Mouse (Mus musculus): Measurements from ENCODE around the gene Cit. TPM values are rescaled to one million over a fixed set of nuclear protein-coding genes. Genes with fewer than 3 reads are reported as not detected.
A peak's percentile ranks its signal among the peaks of the same experiment; 100 is the strongest.

The Cit gene
- polyA plus RNA-seq, 1 experiment from 2014 or later = 17.7 TPM

- no peak overlapping the region for H3K4me3 ChIP-seq
- H3K9ac ChIP-seq = no peak overlapping the region
- no peak overlapping the region for H3K27ac ChIP-seq
- H3K9me3 ChIP-seq = no peaks in the 10 kb centered on the region
- H3K4me1 ChIP-seq (replicated peaks) = peaks cover 7% of the 10 kb centered on the region; the same call in 1 of the 2 replicates
- ATAC-seq (ENCODE audit: low FRiP score) = no peak
- H3K27me3 ChIP-seq = no peaks in the 10 kb centered on the region
- peaks cover 2% of the 10 kb centered on the region; the same call in 1 of the 2 replicates for H3K36me3 ChIP-seq
- WGBS = 85% methylated on average over 12 of the region's 12 CpGs
- H3K4me2 ChIP-seq = no peak overlapping the region
Measured at GRCm38 (mm10) chr5:115854370-115854769, 9.3 kb downstream of the Cit start.

DNA sequence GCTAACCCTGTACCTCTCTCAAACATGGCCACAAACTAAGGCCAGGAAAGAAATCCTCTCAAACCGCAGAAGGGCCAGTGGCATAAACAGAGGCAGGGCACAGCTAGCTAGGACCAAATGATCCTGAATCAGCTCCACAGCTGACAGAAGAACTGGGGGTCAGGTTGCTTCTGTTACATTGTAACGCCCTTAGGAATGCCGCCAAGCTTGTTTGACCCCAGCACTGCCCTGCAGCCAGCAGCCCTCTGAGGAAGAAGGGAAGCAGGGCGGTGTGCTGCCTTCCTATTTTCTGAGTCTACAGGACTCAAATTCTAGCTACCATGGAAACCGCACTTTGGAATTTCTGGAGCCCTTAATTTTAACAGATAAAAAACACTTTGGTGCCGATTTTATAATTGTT, 13.6 kb downstream of the Cit start:
- no peaks in the 10 kb centered on the region for H3K9me3 ChIP-seq
- H3K4me2 ChIP-seq = no peak overlapping the region
- H3K9ac ChIP-seq = no peak overlapping the region
- ATAC-seq (ENCODE audit: low FRiP score) = no peak
- H3K36me3 ChIP-seq = peaks cover 2% of the 10 kb centered on the region; the same call in 1 of the 2 replicates
- H3K4me1 ChIP-seq (replicated peaks) = peaks cover 14% of the 10 kb centered on the region
- no peak overlapping the region for H3K27ac ChIP-seq
- WGBS = 60% methylated on average over 6 of the region's 6 CpGs
- no peaks in the 10 kb centered on the region for H3K27me3 ChIP-seq
- no peak overlapping the region for H3K4me3 ChIP-seq

DNA sequence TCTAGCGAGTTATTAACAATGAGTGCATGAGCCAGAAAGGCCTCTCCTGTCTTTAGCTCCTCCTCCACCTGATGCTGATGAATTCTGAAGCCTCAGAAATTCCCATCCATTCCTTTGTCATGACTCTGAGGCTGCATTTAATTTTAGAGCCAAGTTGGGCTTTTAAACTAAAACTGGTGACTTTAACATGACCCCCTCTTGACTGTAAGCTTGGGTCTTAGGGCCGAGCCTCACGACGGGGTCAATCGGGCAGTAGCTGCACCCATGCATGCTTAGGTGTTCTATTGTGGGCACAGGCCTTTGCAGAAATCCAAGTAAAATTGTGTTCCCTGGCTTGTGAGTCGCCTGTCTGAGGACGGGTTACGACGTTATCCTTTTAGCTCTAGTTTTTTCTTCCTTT, 14.4 kb downstream of the Cit start:
- peaks cover 2% of the 10 kb centered on the region; the same call in 1 of the 2 replicates for H3K36me3 ChIP-seq
- H3K27me3 ChIP-seq = no peaks in the 10 kb centered on the region
- no peak overlapping the region for H3K9ac ChIP-seq
- ATAC-seq (ENCODE audit: low FRiP score) = no peak
- no peaks in the 10 kb centered on the region for H3K9me3 ChIP-seq
- H3K4me1 ChIP-seq (replicated peaks) = peaks cover 14% of the 10 kb centered on the region
- peak overlapping the region; percentile 32; the same call in 1 of the 2 replicates for H3K27ac ChIP-seq
- no peak overlapping the region for H3K4me2 ChIP-seq
- 85% methylated on average over 9 of the region's 9 CpGs for WGBS
- H3K4me3 ChIP-seq = no peak overlapping the region

- H3K9ac ChIP-seq = no peak overlapping the region
- H3K4me3 ChIP-seq = no peak overlapping the region
- no peaks in the 10 kb centered on the region for H3K9me3 ChIP-seq
- H3K27me3 ChIP-seq = no peaks in the 10 kb centered on the region
- no peaks in the 10 kb centered on the region for H3K36me3 ChIP-seq
- peaks cover 14% of the 10 kb centered on the region for H3K4me1 ChIP-seq (replicated peaks)
- ATAC-seq (ENCODE audit: low FRiP score) = no peak
- WGBS = 93% methylated on average over 10 of the region's 10 CpGs
- H3K4me2 ChIP-seq = no peak overlapping the region
- H3K27ac ChIP-seq = no peak overlapping the region
Measured at GRCm38 (mm10) chr5:115861991-115862390, 16.9 kb downstream of the Cit start.

- 94% methylated on average over 10 of the region's 10 CpGs for WGBS
- no peak for ATAC-seq (ENCODE audit: low FRiP score)
- Histone ChIP-seq H3K4me1 (replicated peaks) (peaks cover 14% of the 10 kb centered on the region), H3K4me2 (no peak overlapping the region), H3K27me3 (no peaks in the 10 kb centered on the region), H3K9ac (no peak overlapping the region), H3K36me3 (no peaks in the 10 kb centered on the region), H3K9me3 (no peaks in the 10 kb centered on the region), H3K4me3 (no peak overlapping the region), H3K27ac (no peak overlapping the region)
Measured at GRCm38 (mm10) chr5:115862439-115862838, 17.4 kb downstream of the Cit start.

DNA sequence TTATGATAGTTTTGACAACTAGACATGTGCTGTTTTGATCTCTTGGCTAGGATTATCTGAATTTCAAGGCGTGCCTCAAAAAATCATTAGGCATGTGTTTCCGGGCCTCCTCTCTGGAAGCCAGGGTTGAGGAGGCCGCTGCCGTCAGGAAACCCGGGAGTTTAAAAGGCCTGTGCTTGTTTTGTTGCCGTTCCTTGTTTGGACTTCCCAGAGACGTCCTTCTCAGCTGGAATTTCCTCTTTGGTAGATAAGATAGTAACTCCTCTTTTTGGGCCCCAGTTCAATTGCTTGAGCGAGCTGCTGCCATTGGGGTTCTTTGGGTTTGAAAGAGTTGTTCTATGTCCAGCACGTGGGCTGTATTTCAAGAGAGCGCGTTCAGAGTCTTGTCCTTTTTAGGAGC, 21.2 kb downstream of the Cit start:
- H3K9me3 ChIP-seq = no peaks in the 10 kb centered on the region
- H3K4me3 ChIP-seq = no peak overlapping the region
- no peaks in the 10 kb centered on the region for H3K27me3 ChIP-seq
- no peak for ATAC-seq (ENCODE audit: low FRiP score)
- peaks cover 9% of the 10 kb centered on the region for H3K4me1 ChIP-seq (replicated peaks)
- H3K9ac ChIP-seq = no peak overlapping the region
- 82% methylated on average over 11 of the region's 11 CpGs for WGBS
- no peak overlapping the region for H3K4me2 ChIP-seq
- no peak overlapping the region for H3K27ac ChIP-seq
- H3K36me3 ChIP-seq = no peaks in the 10 kb centered on the region

- no peaks in the 10 kb centered on the region for H3K36me3 ChIP-seq
- WGBS = 58% methylated on average over 12 of the region's 12 CpGs
- ATAC-seq (ENCODE audit: low FRiP score) = no peak
- H3K4me2 ChIP-seq = no peak overlapping the region
- no peaks in the 10 kb centered on the region for H3K27me3 ChIP-seq
- H3K4me3 ChIP-seq = no peak overlapping the region
- peaks cover 9% of the 10 kb centered on the region for H3K4me1 ChIP-seq (replicated peaks)
- peak overlapping the region; percentile 14; the same call in 1 of the 2 replicates for H3K27ac ChIP-seq
- no peak overlapping the region for H3K9ac ChIP-seq
- H3K9me3 ChIP-seq = no peaks in the 10 kb centered on the region
Measured at GRCm38 (mm10) chr5:115868540-115868939, 23.5 kb downstream of the Cit start.

- Histone ChIP-seq H3K4me2 (no peak overlapping the region), H3K27me3 (no peaks in the 10 kb centered on the region), H3K4me1 (replicated peaks) (peaks cover 9% of the 10 kb centered on the region), H3K4me3 (no peak overlapping the region), H3K9me3 (no peaks in the 10 kb centered on the region), H3K36me3 (no peaks in the 10 kb centered on the region), H3K9ac (no peak overlapping the region), H3K27ac (0 out of 2 replicates have a peak overlapping the region, but pooled peaks have one; percentile 14)
- no peak for ATAC-seq (ENCODE audit: low FRiP score)
- 81% methylated on average over 15 of the region's 15 CpGs for WGBS
Measured at GRCm38 (mm10) chr5:115869198-115869597, 24.1 kb downstream of the Cit start.

- WGBS = 96% methylated on average over 10 of the region's 10 CpGs
- no peak overlapping the region for H3K9ac ChIP-seq
- H3K36me3 ChIP-seq = no peaks in the 10 kb centered on the region
- no peaks in the 10 kb centered on the region for H3K9me3 ChIP-seq
- H3K27ac ChIP-seq = no peak overlapping the region
- H3K4me3 ChIP-seq = no peak overlapping the region
- peaks cover 9% of the 10 kb centered on the region for H3K4me1 ChIP-seq (replicated peaks)
- H3K4me2 ChIP-seq = no peak overlapping the region
- H3K27me3 ChIP-seq = no peaks in the 10 kb centered on the region
- no peak for ATAC-seq (ENCODE audit: low FRiP score)
Measured at GRCm38 (mm10) chr5:115871153-115871552, 26.1 kb downstream of the Cit start.

- H3K4me2 ChIP-seq = no peak overlapping the region
- H3K36me3 ChIP-seq = no peaks in the 10 kb centered on the region
- H3K9ac ChIP-seq = no peak overlapping the region
- no peak for ATAC-seq (ENCODE audit: low FRiP score)
- 94% methylated on average over 11 of the region's 11 CpGs for WGBS
- H3K4me3 ChIP-seq = no peak overlapping the region
- H3K27ac ChIP-seq = no peak overlapping the region
- H3K4me1 ChIP-seq (replicated peaks) = peaks cover 9% of the 10 kb centered on the region
- H3K9me3 ChIP-seq = no peaks in the 10 kb centered on the region
- H3K27me3 ChIP-seq = no peaks in the 10 kb centered on the region
Measured at GRCm38 (mm10) chr5:115872106-115872505, 27.0 kb downstream of the Cit start.

GRCm38 (mm10) chr5:115872956-115873355, 27.9 kb downstream of the Cit start:
- Histone ChIP-seq H3K36me3 (no peaks in the 10 kb centered on the region), H3K27me3 (no peaks in the 10 kb centered on the region), H3K4me2 (no peak overlapping the region), H3K9ac (no peak overlapping the region), H3K4me1 (replicated peaks) (peaks cover 9% of the 10 kb centered on the region), H3K27ac (no peak overlapping the region), H3K9me3 (no peaks in the 10 kb centered on the region), H3K4me3 (no peak overlapping the region)
- no peak for ATAC-seq (ENCODE audit: low FRiP score)
- 86% methylated on average over 4 of the region's 4 CpGs for WGBS

DNA sequence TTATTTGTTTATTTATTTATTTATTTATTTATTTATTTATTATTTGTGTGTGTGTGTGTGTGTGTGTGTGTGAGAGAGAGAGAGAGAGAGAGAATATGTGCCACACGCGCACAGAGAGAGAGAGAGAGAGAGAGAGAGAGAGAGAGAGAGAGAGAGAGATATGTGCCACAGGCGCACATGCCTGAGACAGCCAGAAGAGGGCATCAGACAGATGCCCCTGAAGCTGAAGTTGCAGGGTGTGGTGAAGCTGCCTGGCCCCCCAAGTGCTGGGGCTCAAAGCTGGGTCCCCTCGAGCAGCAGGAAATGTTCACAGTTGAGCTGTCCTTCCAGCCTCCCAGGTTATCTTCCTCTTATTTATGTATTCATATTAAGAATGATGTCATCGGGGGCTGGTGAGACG, 32.3 kb downstream of the Cit start:
- H3K4me2 ChIP-seq = no peak overlapping the region
- H3K9ac ChIP-seq = no peak overlapping the region
- H3K27me3 ChIP-seq = no peaks in the 10 kb centered on the region
- no peaks in the 10 kb centered on the region for H3K36me3 ChIP-seq
- H3K4me1 ChIP-seq (replicated peaks) = no peaks in the 10 kb centered on the region
- WGBS = 95% methylated on average over 6 of the region's 6 CpGs
- no peaks in the 10 kb centered on the region for H3K9me3 ChIP-seq
- no peak overlapping the region for H3K27ac ChIP-seq
- ATAC-seq (ENCODE audit: low FRiP score) = no peak
- no peak overlapping the region for H3K4me3 ChIP-seq

DNA sequence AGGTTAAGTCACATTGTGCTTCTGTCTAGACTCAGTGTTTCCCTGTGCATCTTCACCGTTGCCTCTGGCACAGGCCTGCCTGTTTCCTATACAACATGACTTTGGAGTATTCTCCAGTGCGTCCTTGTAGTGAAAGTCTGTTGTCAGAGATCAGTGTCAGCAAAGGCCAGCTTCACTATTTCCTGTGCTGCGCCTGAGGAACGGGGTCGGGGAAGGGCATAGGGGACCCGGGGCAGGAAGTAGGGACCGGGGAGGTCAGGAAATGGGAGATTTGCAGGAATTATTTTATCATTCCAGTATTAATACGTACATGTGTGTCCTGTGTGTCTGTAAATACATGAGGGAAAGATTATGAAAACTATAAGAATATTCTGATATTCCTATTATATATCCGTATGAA, 37.1 kb downstream of the Cit start:
- no peaks in the 10 kb centered on the region for H3K27me3 ChIP-seq
- no peak overlapping the region for H3K4me3 ChIP-seq
- H3K4me2 ChIP-seq = no peak overlapping the region
- H3K9me3 ChIP-seq = no peaks in the 10 kb centered on the region
- no peak for ATAC-seq (ENCODE audit: low FRiP score)
- H3K36me3 ChIP-seq = peaks cover 4% of the 10 kb centered on the region; the same call in 1 of the 2 replicates
- H3K9ac ChIP-seq = no peak overlapping the region
- WGBS = 90% methylated on average over 9 of the region's 9 CpGs
- no peak overlapping the region for H3K27ac ChIP-seq
- H3K4me1 ChIP-seq (replicated peaks) = no peaks in the 10 kb centered on the region
